Mouse (Mus musculus): ENCODE measurements around the gene Slc32a1.

DNA sequence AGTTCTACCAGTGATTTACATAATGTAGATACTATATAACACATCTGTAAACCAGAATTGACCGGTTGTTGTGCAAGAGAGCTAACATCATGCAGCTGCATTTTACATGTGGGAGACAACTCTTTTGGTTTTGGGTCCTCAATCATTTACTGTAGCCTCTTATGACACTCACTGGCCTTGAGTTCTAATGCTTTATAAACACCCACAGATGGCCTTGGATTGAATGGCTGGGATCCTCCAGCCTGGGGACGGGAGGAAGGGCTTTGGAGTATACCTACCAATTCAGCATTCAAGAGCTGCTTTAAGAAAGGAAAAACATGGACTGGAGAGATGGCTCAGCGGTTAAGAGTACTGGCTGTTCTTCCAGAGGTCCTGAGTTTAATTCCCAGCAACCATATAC is 48.8 kb downstream of the Slc32a1 start:
- TF ChIP-seq CTCF (IDR thresholded peaks at IDR 0.05; ENCODE audit: low read depth) (no peak), EP300 (IDR thresholded peaks at IDR 0.05; ENCODE audit: low read depth) (no peak)

Data from heart, postnatal 0 days (tissue).